Mouse (Mus musculus) CH12.LX (cell line): Measurements from ENCODE around the gene Grap. TPM values are rescaled to one million over a fixed set of nuclear protein-coding genes. Genes with fewer than 3 reads are reported as not detected.

Experiments
- DNase-seq: peaks from one replicate; pipeline ENCODE4 v3.0.0-alpha.2; 2013; ENCODE audit errors: extremely low read depth
- H3K27ac ChIP-seq: 2 replicates; pipeline ENCODE4 v1.5.1; 2012; ENCODE audit warnings: low read depth, mild to moderate bottlenecking, control low read depth, moderate library complexity; ENCODE audit not compliant: insufficient read depth
- H3K27me3 ChIP-seq: replicated peaks from 2 replicates; pipeline ENCODE3; 2012; ENCODE audit warnings: inconsistent platforms
- H3K36me3 ChIP-seq, 2 experiments: replicated peaks in 1 of 2; 2 replicates each; pipeline versions ENCODE3 to v1.6.1; 2012; ENCODE audit warnings: inconsistent platforms in 1 of 2, low read length in 1 of 2, mild to moderate bottlenecking in 1 of 2, mixed read lengths in 1 of 2, moderate library complexity in 1 of 2; ENCODE audit not compliant: control insufficient read depth in 1 of 2, insufficient read depth in 1 of 2
- H3K4me1 ChIP-seq, 2 experiments: 2 replicates each; pipeline ENCODE4 v1.6.1; 2012; ENCODE audit warnings: inconsistent platforms in 1 of 2, moderate library complexity in 1 of 2; ENCODE audit not compliant: insufficient read depth in 2 of 2, control insufficient read depth in 1 of 2
- H3K4me2 ChIP-seq: 2 replicates; pipeline ENCODE4 v1.6.1; 2012; ENCODE audit warnings: low read depth, mild to moderate bottlenecking, control low read depth; ENCODE audit not compliant: poor library complexity, insufficient read depth, severe bottlenecking
- H3K4me3 ChIP-seq, 3 experiments: fragments of 150-350 bp in 1 of 3; sonication (generic) in 1 of 3; replicated peaks in 1 of 3; 2 replicates each; pipeline versions ENCODE3 to v1.5.1; 2011 to 2012; ENCODE audit warnings: low read depth in 2 of 3, low read length in 2 of 3, mild to moderate bottlenecking in 2 of 3, moderate library complexity in 2 of 3, control low read depth in 1 of 3, improper control_type of control experiment in 1 of 3, inconsistent platforms in 1 of 3, mixed read lengths in 1 of 3; ENCODE audit not compliant: poor library complexity in 1 of 3
- H3K79me2 ChIP-seq: replicated peaks from 2 replicates; pipeline ENCODE4 v1.6.1; 2012; ENCODE audit warnings: mild to moderate bottlenecking, moderate library complexity; ENCODE audit not compliant: control insufficient read depth, poor library complexity, insufficient read depth, severe bottlenecking; ENCODE audit errors: extremely low read depth
- H3K9ac ChIP-seq: 2 replicates; pipeline ENCODE4 v1.6.1; 2012; ENCODE audit warnings: low read depth, mild to moderate bottlenecking, control low read depth, moderate library complexity; ENCODE audit not compliant: insufficient read depth
- H3K9me3 ChIP-seq: replicated peaks from 2 replicates; pipeline ENCODE3; 2012; ENCODE audit warnings: low read length, inconsistent platforms, mixed read lengths
- CHD1 ChIP-seq: IDR thresholded peaks from 2 replicates; pipeline ENCODE4 v1.6.1; 2012; ENCODE audit warnings: low read depth, low read length, improper control_type of control experiment, inconsistent platforms
- CHD2 ChIP-seq: IDR thresholded peaks from 2 replicates; pipeline ENCODE4 v1.6.1; 2011; ENCODE audit warnings: low read length, improper control_type of control experiment
- CTCF ChIP-seq, 2 experiments: IDR thresholded peaks in 1 of 2; conservative IDR thresholded peaks in 1 of 2; 2 replicates each; pipeline ENCODE4 v1.5.1; 2011 to 2012; ENCODE audit warnings: low read depth in 2 of 2, low read length in 2 of 2, improper control_type of control experiment in 1 of 2, inconsistent platforms in 1 of 2, mild to moderate bottlenecking in 1 of 2, moderate library complexity in 1 of 2
- ELF1 ChIP-seq: IDR thresholded peaks from 2 replicates; pipeline ENCODE4 v1.6.1; 2014; ENCODE audit warnings: low read depth, mild to moderate bottlenecking, inconsistent platforms, low read length, improper control_type of control experiment
- ETS1 ChIP-seq: conservative IDR thresholded peaks from 2 replicates; pipeline ENCODE4 v1.6.1; 2012; ENCODE audit warnings: low read depth, mild to moderate bottlenecking, inconsistent platforms, low read length, improper control_type of control experiment, moderate library complexity
- HCFC1 ChIP-seq: IDR thresholded peaks from 2 replicates; pipeline ENCODE4 v1.6.1; 2012; ENCODE audit warnings: low read depth, mild to moderate bottlenecking, inconsistent platforms, low read length, improper control_type of control experiment
- IRF4 ChIP-seq: IDR thresholded peaks from 2 replicates; pipeline ENCODE4 v1.6.1; 2014; ENCODE audit warnings: low read depth, mild to moderate bottlenecking, inconsistent platforms, low read length, improper control_type of control experiment
- JUN ChIP-seq: IDR thresholded peaks from 2 replicates; pipeline ENCODE4 v1.6.1; 2011; ENCODE audit warnings: low read depth, mild to moderate bottlenecking, low read length, improper control_type of control experiment, moderate library complexity; ENCODE audit not compliant: insufficient read depth
- JUND ChIP-seq: conservative IDR thresholded peaks from 2 replicates; pipeline ENCODE4 v1.6.1; 2011; ENCODE audit warnings: low read depth, low read length, improper control_type of control experiment
- KAT2A ChIP-seq: IDR thresholded peaks from 2 replicates; pipeline ENCODE4 v1.6.1; 2012; ENCODE audit warnings: low read length, improper control_type of control experiment, inconsistent platforms; ENCODE audit not compliant: insufficient replicate concordance
- MAFK ChIP-seq: IDR thresholded peaks from 2 replicates; pipeline ENCODE4 v1.6.1; 2011; ENCODE audit warnings: low read length, improper control_type of control experiment; ENCODE audit not compliant: insufficient replicate concordance
- MAX ChIP-seq: IDR thresholded peaks from 2 replicates; pipeline ENCODE4 v1.6.1; 2011; ENCODE audit warnings: low read length, improper control_type of control experiment
- MAZ ChIP-seq: IDR thresholded peaks from 2 replicates; pipeline ENCODE4 v1.6.1; 2012; ENCODE audit warnings: low read depth, mild to moderate bottlenecking, inconsistent platforms, low read length, improper control_type of control experiment, moderate library complexity
- MEF2A ChIP-seq: IDR thresholded peaks from 2 replicates; pipeline ENCODE4 v1.6.1; 2014; ENCODE audit warnings: low read depth, mild to moderate bottlenecking, inconsistent platforms, low read length, improper control_type of control experiment, borderline replicate concordance
- NRF1 ChIP-seq: IDR thresholded peaks from 2 replicates; pipeline ENCODE4 v1.6.1; 2014; ENCODE audit warnings: low read depth, mild to moderate bottlenecking, inconsistent platforms, low read length, improper control_type of control experiment, moderate library complexity
- PAX5 ChIP-seq: IDR thresholded peaks from 2 replicates; pipeline ENCODE4 v1.6.1; 2012; ENCODE audit warnings: low read length, inconsistent platforms, mixed read lengths
- POLR2A ChIP-seq: IDR thresholded peaks from 2 replicates; pipeline ENCODE4 v1.6.1; 2011; ENCODE audit warnings: low read depth, mild to moderate bottlenecking, improper control_type of control experiment, low read length
- POLR2AphosphoS2 ChIP-seq: IDR thresholded peaks from 2 replicates; pipeline ENCODE4 v1.6.1; 2011; ENCODE audit warnings: low read depth, low read length, improper control_type of control experiment
- RAD21 ChIP-seq: IDR thresholded peaks from 2 replicates; pipeline ENCODE4 v1.6.1; 2011; ENCODE audit warnings: low read depth, mild to moderate bottlenecking, low read length, improper control_type of control experiment, moderate library complexity
- SMC3 ChIP-seq: IDR thresholded peaks from 2 replicates; pipeline ENCODE4 v1.6.1; 2011; ENCODE audit warnings: low read depth, low read length, improper control_type of control experiment
- UBTF ChIP-seq: IDR thresholded peaks from 2 replicates; pipeline ENCODE4 v1.6.1; 2012; ENCODE audit warnings: low read depth, mild to moderate bottlenecking, inconsistent platforms, low read length, improper control_type of control experiment, moderate library complexity
- USF2 ChIP-seq: conservative IDR thresholded peaks from 2 replicates; pipeline ENCODE4 v1.6.1; 2011; ENCODE audit warnings: low read depth, low read length, improper control_type of control experiment
- ZC3H11A ChIP-seq: IDR thresholded peaks from 2 replicates; pipeline ENCODE4 v1.6.1; 2012; ENCODE audit warnings: low read depth, mild to moderate bottlenecking, inconsistent platforms, low read length, improper control_type of control experiment
- ZKSCAN1 ChIP-seq: IDR thresholded peaks from 2 replicates; pipeline ENCODE4 v1.6.1; 2012; ENCODE audit warnings: low read depth, inconsistent platforms, low read length, improper control_type of control experiment, borderline replicate concordance
- ZMIZ1 ChIP-seq: IDR thresholded peaks from 2 replicates; pipeline ENCODE4 v1.6.1; 2012; ENCODE audit warnings: low read depth, mild to moderate bottlenecking, inconsistent platforms, low read length, improper control_type of control experiment
- dilution Hi-C: fragments of 300-500 bp; cut with MboI; formaldehyde crosslinking; loops from 2 replicates; pipeline ENCODE4 v1.14.3; 2020; ENCODE audit warnings: low sequenced_read_pairs; ENCODE audit not compliant: extremely low pct_unique_long_range_greater_than_20kb, extremely low pct_ligation_motif_present
- in situ Hi-C: fragments of 300-500 bp; cut with MboI; formaldehyde crosslinking; loops from 3 replicates; pipeline ENCODE4 v1.14.3; 2019; ENCODE audit warnings: low sequenced_read_pairs, low pct_ligation_motif_present, low pct_unique_long_range_greater_than_20kb, mixed read lengths
- polyA plus RNA-seq: library from polyadenylated mRNA; unstranded; fragments of >175 nt; gene quantifications from 2 replicates; pipeline ENCODE4 v1.2.1, GENCODE M21; 2012; ENCODE audit warnings: low read depth; ENCODE audit not compliant: insufficient read length
- total RNA-seq, 2 experiments: library from RNA; depleted of rRNA; stranded (reverse); fragments of 300-350 nt in 1 of 2; fragments of >200 nt in 1 of 2; gene quantifications; 2 replicates each; pipeline ENCODE4 v1.2.3; 2012 to 2014

The Grap gene
- total and polyA plus RNA-seq, 3 experiments, result 274 to 412 (median 280) TPM

DNA sequence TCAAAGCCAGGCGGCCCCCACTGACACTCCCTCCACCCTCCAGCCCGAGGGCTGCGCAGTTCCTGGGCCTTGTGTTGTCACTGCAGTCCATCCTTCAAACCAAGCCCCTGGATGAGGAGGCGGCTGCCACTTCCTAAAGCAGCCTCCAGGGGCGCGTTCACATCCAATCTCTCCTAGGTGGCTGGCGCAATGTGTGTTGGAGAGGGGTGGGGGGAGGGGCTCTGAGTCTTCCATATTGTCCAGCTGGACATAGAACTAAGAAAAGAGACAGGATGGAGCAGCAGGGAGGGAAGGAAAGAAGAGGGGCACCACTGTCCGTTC is 21.7 kb downstream of the Grap start:
- Histone ChIP-seq H3K4me1 (peaks cover 58 to 99% of the 10 kb centered on the region in 2 experiments), H3K27ac (peak overlapping the region; percentile 90), H3K4me2 (peak overlapping the region; percentile 40), H3K4me3 (no peak overlapping the region), H3K27me3 (no peaks in the 10 kb centered on the region), H3K36me3 (peaks cover 39 to 44% of the 10 kb centered on the region in 2 experiments), H3K9ac (peak overlapping the region; percentile 65), H3K9me3 (no peaks in the 10 kb centered on the region), H3K79me2 (0 out of 2 replicates have a peak, but pooled peaks cover 3% of the 10 kb centered on the region)
- DNase-seq, result peak; percentile 92
- in situ Hi-C loops (no loop called here), dilution Hi-C loops (no loop called here)
- TF ChIP-seq CHD2, result peak; percentile 77; the same call in 1 of the 2 replicates
- no peak for TF ChIP-seq POLR2A
- TF ChIP-seq ZC3H11A, result no peak
- no peak; the same call in 1 of the 2 replicates for TF ChIP-seq MAX
- no peak for TF ChIP-seq PAX5
- no peak for TF ChIP-seq KAT2A
- TF ChIP-seq USF2, result 0 out of 2 replicates have a peak, but pooled peaks have one; percentile 7
- peak; percentile 52 for TF ChIP-seq NRF1
- TF ChIP-seq UBTF, result peak; percentile 76
- no peak for TF ChIP-seq CHD1
- TF ChIP-seq ELF1, result peak; percentile 7; the same call in 1 of the 2 replicates
- TF ChIP-seq SMC3, result peak; percentile 50
- no peak for TF ChIP-seq MAFK
- TF ChIP-seq IRF4, result 0 out of 2 replicates have a peak, but pooled peaks have one; percentile 3
- no peak for TF ChIP-seq HCFC1
- TF ChIP-seq MAZ, result no peak; the same call in 1 of the 2 replicates
- TF ChIP-seq ZKSCAN1, result no peak
- TF ChIP-seq JUND, result no peak
- TF ChIP-seq RAD21, result peak; percentile 20
- peak; percentile 23 to 69; a peak in 2 of 4 replicates for TF ChIP-seq CTCF (conservative IDR thresholded peaks at IDR 0.05 in 1 of 2, IDR thresholded peaks at IDR 0.05 in 1 of 2; ENCODE audit: low read depth in 2 of 2, low read length in 2 of 2)
- peak; percentile 7; the same call in 1 of the 2 replicates for TF ChIP-seq MEF2A
- peak; percentile 60 for TF ChIP-seq ZMIZ1
- no peak for TF ChIP-seq JUN
- peak; percentile 94 for TF ChIP-seq POLR2AphosphoS2
- TF ChIP-seq ETS1, result no peak
